Mouse (Mus musculus): ENCODE results near the gene Apol7a. TPM values are rescaled to one million over a fixed set of nuclear protein-coding genes. Genes with fewer than 3 reads are reported as not detected.
"Not testable (repeated sequence)": the region's sequence is repeated elsewhere in the genome, so short reads cannot be mapped to it uniquely, and the experiment has no call there.

The Apol7a gene
- polyA plus RNA-seq, 1 experiment from 2014 or later, result not detected

DNA sequence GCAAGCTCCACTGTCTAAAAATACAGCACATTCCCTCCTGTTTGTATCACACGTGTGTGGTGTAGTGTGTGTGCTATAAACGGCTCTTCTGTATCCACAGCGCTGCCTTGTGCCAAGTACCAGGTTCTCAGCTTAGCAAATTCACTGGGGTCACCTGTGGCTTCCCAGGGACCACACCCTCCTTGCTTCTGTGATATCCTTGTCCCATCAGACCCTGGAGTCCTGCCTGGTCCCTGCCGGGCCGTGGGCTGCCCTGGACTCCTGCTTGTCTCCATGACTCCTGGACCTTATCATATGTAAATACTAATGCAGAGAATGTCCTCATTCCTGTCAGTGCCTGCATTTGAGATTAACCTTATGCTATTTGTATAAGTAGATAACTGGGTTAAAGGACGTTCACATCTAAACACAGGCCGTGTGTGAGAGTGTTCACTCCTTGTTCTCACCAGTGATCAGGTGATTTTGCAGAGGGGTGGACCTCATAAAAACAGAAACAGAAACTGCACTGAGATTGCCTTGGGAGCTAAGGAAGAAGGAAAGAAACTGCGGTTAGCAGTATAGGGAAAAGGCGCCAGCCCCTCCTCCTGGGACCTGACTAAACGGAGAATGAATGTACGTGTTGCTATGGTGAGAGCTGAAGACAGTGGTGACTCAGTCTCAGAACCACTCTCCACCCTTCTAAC, 1.3 kb downstream of the Apol7a start:
- not testable (repeated sequence) for H3K27ac ChIP-seq; H3K9ac ChIP-seq (replicated peaks); H3K36me3 ChIP-seq; H3K4me1 ChIP-seq (replicated peaks); H3K27me3 ChIP-seq; H3K4me2 ChIP-seq (replicated peaks); ATAC-seq; H3K9me3 ChIP-seq; H3K4me3 ChIP-seq (replicated peaks)
- 78% methylated on average over 11 of the region's 11 CpGs for WGBS

- not testable (repeated sequence) for H3K4me2 ChIP-seq (replicated peaks); H3K4me3 ChIP-seq (replicated peaks); H3K9me3 ChIP-seq; H3K36me3 ChIP-seq; ATAC-seq; H3K4me1 ChIP-seq (replicated peaks); H3K27ac ChIP-seq; H3K27me3 ChIP-seq; H3K9ac ChIP-seq (replicated peaks)
- WGBS, result 72% methylated on average over 3 of the region's 3 CpGs
These were observed 5.1 kb downstream of the Apol7a start for GRCm38 (mm10) chr15:77393832-77394231.

GRCm38 (mm10) chr15:77387462-77387861, 11.4 kb downstream of the Apol7a start:
- 93% methylated on average over 2 of the region's 2 CpGs for WGBS
- ATAC-seq, result no peak
- Histone ChIP-seq H3K27me3 (no peaks in the 10 kb centered on the region), H3K36me3 (no peaks in the 10 kb centered on the region), H3K9me3 (no peaks in the 10 kb centered on the region), H3K9ac (replicated peaks) (no peak overlapping the region), H3K4me1 (replicated peaks) (no peaks in the 10 kb centered on the region), H3K27ac (no peak overlapping the region), H3K4me3 (replicated peaks) (no peak overlapping the region), H3K4me2 (replicated peaks) (no peak overlapping the region)

- no peak for ATAC-seq
- no peak overlapping the region for H3K4me2 ChIP-seq (replicated peaks)
- H3K36me3 ChIP-seq, result no peaks in the 10 kb centered on the region
- H3K9ac ChIP-seq (replicated peaks), result no peak overlapping the region
- H3K27me3 ChIP-seq, result no peaks in the 10 kb centered on the region
- H3K27ac ChIP-seq, result no peak overlapping the region
- no peaks in the 10 kb centered on the region for H3K9me3 ChIP-seq
- H3K4me1 ChIP-seq (replicated peaks), result no peaks in the 10 kb centered on the region
- WGBS, result 94% methylated on average over 7 of the region's 7 CpGs
- H3K4me3 ChIP-seq (replicated peaks), result no peak overlapping the region
These were observed 14.4 kb downstream of the Apol7a start for GRCm38 (mm10) chr15:77384340-77385030.

DNA sequence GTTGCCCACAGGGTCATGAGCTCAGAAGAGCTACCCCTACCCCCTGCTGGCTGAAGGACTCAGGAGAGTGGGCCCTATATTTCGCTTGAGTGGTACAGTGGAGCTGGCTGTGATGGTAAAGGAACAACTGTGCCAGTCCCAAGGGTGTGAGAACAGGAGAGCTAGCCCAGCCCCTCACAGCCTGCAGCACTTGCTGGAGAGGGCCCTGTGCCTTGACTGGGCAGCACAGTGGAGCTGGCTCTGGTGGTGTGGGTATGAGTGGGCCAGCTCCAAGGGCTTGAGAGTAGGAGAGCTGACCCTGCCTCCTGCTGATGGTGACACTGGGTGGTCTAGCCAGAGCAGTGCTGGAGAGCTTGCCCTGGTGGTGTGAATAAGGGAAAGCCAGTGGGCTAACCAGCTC, 16.0 kb downstream of the Apol7a start:
- no peak for ATAC-seq
- Histone ChIP-seq H3K4me1 (replicated peaks) (no peaks in the 10 kb centered on the region), H3K9me3 (no peaks in the 10 kb centered on the region), H3K27me3 (no peaks in the 10 kb centered on the region), H3K4me2 (replicated peaks) (no peak overlapping the region), H3K4me3 (replicated peaks) (no peak overlapping the region), H3K27ac (no peak overlapping the region), H3K36me3 (no peaks in the 10 kb centered on the region), H3K9ac (replicated peaks) (no peak overlapping the region)
- WGBS, result 73% methylated on average over 1 of the region's 1 CpGs

DNA sequence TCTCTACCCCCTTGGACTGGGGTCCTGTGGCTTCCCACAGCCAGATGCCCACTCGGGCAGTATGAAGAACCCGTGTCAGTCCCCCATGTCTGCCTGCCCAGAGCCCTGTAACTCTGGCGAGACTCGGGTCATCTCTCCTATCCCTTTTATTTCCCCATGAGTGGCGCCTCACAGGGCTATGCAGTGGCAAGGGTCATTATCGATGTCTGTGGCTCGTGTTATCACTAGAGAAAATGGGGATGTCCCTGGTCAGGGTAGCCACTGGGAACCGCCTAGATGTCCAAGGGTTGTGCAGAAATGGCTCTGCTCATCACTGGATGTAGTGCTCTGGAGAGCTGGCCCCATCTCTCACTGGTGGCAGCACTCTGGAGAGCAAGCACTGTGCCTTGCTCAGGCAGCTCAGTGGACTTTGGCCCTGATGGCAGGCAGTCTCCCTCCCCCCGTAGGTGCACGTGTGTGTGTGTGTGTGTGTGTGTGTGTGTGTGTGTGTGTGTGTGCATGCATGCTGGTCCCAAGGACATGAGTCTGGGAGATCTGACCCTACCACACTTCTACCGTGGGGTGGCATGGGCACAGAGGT, 16.5 kb downstream of the Apol7a start:
- H3K9ac ChIP-seq (replicated peaks), result no peak overlapping the region
- no peaks in the 10 kb centered on the region for H3K9me3 ChIP-seq
- H3K36me3 ChIP-seq, result no peaks in the 10 kb centered on the region
- no peak for ATAC-seq
- H3K4me1 ChIP-seq (replicated peaks), result no peaks in the 10 kb centered on the region
- H3K27ac ChIP-seq, result no peak overlapping the region
- H3K4me2 ChIP-seq (replicated peaks), result no peak overlapping the region
- WGBS, result 87% methylated on average over 11 of the region's 11 CpGs
- H3K27me3 ChIP-seq, result no peaks in the 10 kb centered on the region
- H3K4me3 ChIP-seq (replicated peaks), result no peak overlapping the region

DNA sequence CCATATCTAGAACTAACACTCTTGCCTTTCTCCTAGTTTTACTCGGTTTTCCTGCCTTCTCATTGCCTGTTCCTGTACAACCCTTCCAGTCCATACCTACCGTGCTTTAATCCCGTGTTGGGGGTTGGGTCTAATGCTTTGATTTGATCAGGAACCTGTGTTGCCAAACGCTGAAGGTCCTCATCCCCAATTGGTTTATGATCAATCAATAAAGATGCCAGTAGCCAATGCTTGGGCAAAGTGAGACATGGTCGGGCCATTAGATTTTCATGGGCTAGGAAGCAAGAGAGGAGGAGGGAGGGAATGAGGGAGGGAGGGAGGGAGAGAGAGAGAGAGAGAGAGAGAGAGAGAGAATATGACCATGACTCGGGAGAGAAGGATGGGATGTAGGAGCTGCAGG, 17.4 kb downstream of the Apol7a start:
- H3K4me3 ChIP-seq (replicated peaks), result no peak overlapping the region
- ATAC-seq, result no peak
- H3K36me3 ChIP-seq, result no peaks in the 10 kb centered on the region
- H3K27me3 ChIP-seq, result no peaks in the 10 kb centered on the region
- no peaks in the 10 kb centered on the region for H3K4me1 ChIP-seq (replicated peaks)
- 81% methylated on average over 6 of the region's 6 CpGs for WGBS
- no peak overlapping the region for H3K27ac ChIP-seq
- H3K9ac ChIP-seq (replicated peaks), result no peak overlapping the region
- H3K9me3 ChIP-seq, result no peaks in the 10 kb centered on the region
- H3K4me2 ChIP-seq (replicated peaks), result no peak overlapping the region

DNA sequence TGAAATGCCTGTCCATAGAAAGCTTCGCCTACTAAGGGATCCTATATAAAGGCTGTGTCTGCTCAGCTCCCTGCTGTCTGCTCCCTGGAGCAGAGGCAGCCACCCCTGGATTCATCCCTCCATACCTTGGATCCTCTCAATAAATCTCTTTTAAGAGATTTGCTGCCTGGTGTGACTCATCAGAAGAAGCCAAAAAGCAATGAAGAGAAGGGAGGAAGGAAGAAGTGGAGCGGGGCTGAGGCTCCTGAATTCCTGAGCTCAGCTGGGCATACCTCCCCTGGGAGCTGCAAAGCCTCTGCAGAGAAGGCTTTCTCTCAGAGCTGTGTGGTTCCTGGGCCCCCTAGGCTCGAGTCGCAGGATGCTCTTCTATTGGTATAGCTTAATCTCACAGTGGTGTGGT, 19.0 kb downstream of the Apol7a start:
- Histone ChIP-seq H3K4me1 (replicated peaks) (no peaks in the 10 kb centered on the region), H3K27me3 (no peaks in the 10 kb centered on the region), H3K4me2 (replicated peaks) (no peak overlapping the region), H3K9me3 (no peaks in the 10 kb centered on the region), H3K9ac (replicated peaks) (no peak overlapping the region), H3K27ac (no peak overlapping the region), H3K36me3 (no peaks in the 10 kb centered on the region), H3K4me3 (replicated peaks) (no peak overlapping the region)
- no peak for ATAC-seq
- WGBS, result 34% methylated on average over 4 of the region's 4 CpGs

DNA sequence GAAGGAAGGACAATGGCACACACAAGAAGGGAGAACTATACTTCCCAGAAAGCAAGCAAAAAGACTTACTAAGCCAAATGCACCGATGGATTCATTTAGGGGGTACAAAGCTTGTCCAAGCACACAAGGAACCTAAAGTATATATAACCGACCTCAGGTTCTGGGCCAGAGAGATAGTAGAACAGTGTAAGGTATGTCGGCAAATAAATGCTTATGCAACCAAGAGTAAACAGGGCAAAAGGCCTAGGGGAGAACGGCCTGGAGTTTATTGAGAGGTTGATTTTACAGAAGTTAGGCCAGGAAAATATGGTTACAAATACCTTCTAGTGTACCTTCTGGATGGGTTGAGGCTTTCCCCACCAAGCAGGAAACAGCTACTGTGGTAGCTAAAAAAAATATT, 21.5 kb downstream of the Apol7a start:
- no peak overlapping the region for H3K4me2 ChIP-seq (replicated peaks)
- no peak overlapping the region for H3K4me3 ChIP-seq (replicated peaks)
- no peaks in the 10 kb centered on the region for H3K9me3 ChIP-seq
- no peak for ATAC-seq
- H3K36me3 ChIP-seq, result no peaks in the 10 kb centered on the region
- H3K27me3 ChIP-seq, result no peaks in the 10 kb centered on the region
- no peak overlapping the region for H3K9ac ChIP-seq (replicated peaks)
- no peaks in the 10 kb centered on the region for H3K4me1 ChIP-seq (replicated peaks)
- H3K27ac ChIP-seq, result no peak overlapping the region
- 95% methylated on average over 4 of the region's 4 CpGs for WGBS

DNA sequence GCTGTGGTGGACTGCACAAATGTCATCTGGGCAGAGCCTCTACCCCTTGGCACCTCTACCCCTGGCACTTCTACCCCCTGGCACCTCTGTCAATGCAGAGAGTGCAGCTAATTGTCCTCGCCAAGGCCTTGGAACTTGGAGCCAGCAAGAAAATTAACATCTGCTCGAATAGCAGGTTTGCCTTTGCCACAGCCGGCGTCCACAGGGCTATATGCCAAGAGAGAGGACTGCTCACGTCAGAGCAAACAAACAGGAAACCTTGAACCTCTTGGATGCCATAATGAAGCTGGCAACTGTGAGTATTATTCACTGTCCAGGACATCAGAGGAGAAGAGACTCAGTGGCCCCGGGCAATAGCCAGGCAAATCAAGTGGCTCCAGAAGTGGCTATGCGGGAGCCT, 22.0 kb downstream of the Apol7a start:
- no peaks in the 10 kb centered on the region for H3K9me3 ChIP-seq
- H3K4me3 ChIP-seq (replicated peaks), result no peak overlapping the region
- H3K4me2 ChIP-seq (replicated peaks), result no peak overlapping the region
- no peak overlapping the region for H3K27ac ChIP-seq
- 87% methylated on average over 7 of the region's 7 CpGs for WGBS
- H3K4me1 ChIP-seq (replicated peaks), result no peaks in the 10 kb centered on the region
- no peak overlapping the region for H3K9ac ChIP-seq (replicated peaks)
- H3K27me3 ChIP-seq, result no peaks in the 10 kb centered on the region
- ATAC-seq, result no peak
- H3K36me3 ChIP-seq, result no peaks in the 10 kb centered on the region

DNA sequence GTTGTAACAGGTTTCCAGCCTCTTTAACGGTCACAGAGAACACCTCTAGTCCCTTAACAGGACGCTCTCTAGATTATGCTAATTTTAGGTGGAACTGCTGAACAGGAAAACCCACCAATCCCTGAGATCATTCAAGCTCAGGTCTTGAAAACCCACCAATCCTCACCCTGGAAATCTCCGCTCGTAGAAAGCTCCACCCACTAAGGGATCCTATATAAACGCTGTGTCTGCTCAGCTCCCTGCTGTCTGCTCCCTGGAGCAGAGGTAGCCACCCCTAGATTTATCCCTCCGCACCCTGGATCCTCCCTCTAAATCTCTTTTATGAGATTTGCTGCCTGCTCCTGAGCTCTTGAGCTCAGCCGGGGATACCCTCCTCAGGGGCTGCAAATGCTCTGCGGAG, 28.3 kb downstream of the Apol7a start:
- Histone ChIP-seq H3K4me1 (replicated peaks) (peaks cover 19% of the 10 kb centered on the region), H3K4me3 (replicated peaks) (no peak overlapping the region), H3K4me2 (replicated peaks) (no peak overlapping the region), H3K9me3 (no peaks in the 10 kb centered on the region), H3K27me3 (no peaks in the 10 kb centered on the region), H3K27ac (no peak overlapping the region), H3K9ac (replicated peaks) (no peak overlapping the region), H3K36me3 (no peaks in the 10 kb centered on the region)
- no peak for ATAC-seq
- WGBS, result 90% methylated on average over 8 of the region's 8 CpGs

GRCm38 (mm10) chr15:77369981-77370380, 28.9 kb downstream of the Apol7a start:
- ATAC-seq, result no peak
- 93% methylated on average over 21 of the region's 21 CpGs for WGBS
- H3K27ac ChIP-seq, result no peak overlapping the region
- no peak overlapping the region for H3K9ac ChIP-seq (replicated peaks)
- H3K27me3 ChIP-seq, result no peaks in the 10 kb centered on the region
- H3K4me1 ChIP-seq (replicated peaks), result peaks cover 20% of the 10 kb centered on the region
- no peak overlapping the region for H3K4me3 ChIP-seq (replicated peaks)
- H3K4me2 ChIP-seq (replicated peaks), result no peak overlapping the region
- no peaks in the 10 kb centered on the region for H3K36me3 ChIP-seq
- no peaks in the 10 kb centered on the region for H3K9me3 ChIP-seq
